Mouse (Mus musculus) left cerebral cortex, adult 11 months (tissue): ENCODE data around the gene Otud7a.

Source experiments
- DNase-seq: peaks from one replicate; pipeline ENCODE4 v3.0.0; 2022; ENCODE audit warnings: low spot score

Otud7a gene

DNA sequence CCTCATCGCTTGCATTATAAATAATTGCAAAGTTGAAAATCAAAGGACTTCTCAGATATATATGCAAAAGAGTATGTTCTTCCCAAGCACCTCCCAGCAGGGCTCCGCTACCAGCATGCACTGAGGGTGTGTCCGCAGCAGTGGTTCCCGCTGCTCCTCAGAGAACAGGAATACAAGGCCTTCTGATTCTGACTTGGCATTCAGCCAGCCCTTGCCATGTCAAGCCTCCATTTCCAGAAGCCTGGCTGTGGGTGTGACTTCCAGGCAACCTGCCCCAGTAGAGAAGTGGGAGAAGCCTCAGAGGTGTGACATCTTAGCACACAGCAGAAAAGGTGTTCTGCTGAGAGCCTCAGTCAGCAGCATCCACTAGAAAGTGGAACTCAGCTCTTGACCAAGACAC is 253.4 kb downstream of the Otud7a start:
- no peak for DNase-seq

DNA sequence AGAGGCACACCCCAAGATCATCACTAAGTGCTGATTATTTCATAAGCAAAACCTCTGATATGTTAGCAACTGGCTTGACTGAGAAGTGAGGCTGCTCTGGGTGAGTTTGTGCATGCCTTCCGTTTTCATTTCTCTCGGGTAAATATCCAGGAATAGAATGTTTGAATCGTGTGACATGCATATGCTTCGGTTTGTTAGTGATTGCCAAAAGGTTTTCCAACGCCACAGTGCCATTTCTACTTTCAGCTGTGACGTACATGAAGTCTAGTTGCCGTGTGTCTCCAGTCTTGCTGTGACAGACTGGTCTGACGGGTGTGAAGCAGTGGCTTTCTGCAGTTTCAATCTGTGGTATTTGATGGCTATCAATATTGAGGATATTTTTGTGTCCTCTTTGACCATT is 273.4 kb downstream of the Otud7a start:
- DNase-seq, result no peak

DNA sequence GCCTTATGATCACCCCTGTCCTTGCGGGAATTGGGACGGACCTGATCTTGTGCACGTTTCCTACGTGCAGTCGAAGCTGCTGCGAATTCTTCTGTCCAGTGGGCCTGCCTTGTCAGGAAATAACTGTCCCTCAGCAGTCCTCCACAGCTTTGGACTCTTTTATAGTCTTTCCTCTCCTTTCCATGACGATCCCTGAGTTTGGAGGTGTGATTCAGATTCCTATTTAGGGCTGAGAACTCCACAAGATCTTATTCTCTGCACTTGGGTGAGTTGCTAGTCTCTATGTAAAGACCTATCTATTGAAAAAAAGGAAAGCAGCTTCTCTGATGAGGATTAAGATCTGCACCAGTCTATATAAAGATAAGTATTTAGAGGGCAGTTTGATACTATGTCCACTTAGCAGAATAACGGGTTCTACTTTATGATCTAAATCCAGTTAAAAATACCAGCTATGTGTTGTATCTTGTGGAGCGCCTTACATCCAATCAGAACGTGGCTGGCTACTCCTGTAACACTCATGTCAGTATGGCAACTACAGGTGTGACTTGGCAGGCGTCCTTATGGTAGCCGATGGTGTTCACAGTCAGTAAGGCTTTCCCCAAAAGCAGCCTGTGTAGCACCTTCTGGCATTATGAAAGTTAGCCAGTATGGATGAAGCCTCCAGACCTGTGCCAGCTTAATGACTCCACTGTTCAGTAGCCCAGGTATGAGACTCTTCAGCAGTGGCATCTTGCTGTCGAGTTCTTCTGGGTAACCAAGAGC is 274.8 kb downstream of the Otud7a start:
- no peak for DNase-seq

DNA sequence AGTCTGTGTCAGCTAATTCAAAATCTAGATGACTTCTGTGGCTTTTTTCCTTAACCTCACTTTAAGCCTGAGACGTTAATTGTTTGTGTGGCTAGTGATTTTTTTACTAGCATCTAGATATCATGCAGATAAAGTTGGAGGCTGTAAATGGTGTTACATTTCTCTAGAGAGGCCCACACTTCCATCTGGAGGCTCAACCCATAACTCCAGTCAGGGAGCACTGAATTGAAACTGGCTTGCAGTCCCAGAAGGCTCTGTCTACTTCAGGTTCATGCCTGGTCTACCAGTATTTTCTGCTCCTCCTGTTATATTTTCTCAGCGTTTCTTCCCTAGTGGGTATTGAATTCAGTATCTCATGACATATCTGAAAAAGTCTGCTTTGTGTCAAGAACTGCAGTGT is 276.1 kb downstream of the Otud7a start:
- no peak for DNase-seq

DNA sequence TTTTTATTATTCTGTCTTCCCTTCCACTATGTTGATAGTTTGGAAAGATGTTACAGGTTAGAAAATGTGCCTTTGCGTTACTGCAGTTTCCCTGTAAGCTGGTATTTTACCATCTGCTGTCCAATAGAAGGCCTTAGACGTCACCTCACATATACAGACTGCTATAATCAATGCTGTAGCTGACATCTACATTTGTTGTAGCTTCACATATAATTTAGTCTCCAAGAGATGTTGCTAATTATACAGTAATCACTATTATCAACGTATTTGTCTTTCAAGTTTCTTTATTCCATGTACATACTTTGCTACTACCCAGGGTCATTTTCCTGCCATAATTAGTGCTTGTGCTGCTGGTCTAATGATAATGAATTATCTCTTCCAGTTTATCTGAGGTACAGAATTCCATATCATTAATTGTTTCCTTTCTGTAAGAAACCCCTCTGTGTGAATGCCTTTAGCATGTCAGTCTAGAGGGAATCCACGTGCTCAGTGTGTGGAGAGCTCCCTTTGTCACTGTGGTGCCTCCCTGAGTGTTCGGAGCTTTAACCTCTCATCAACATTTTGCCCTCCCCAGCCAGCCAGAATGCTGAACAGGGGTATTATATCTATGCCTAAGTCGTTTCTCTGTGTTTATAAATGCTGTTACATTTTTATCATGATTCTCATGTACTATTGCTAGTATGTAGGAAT is 280.6 kb downstream of the Otud7a start:
- no peak for DNase-seq

DNA sequence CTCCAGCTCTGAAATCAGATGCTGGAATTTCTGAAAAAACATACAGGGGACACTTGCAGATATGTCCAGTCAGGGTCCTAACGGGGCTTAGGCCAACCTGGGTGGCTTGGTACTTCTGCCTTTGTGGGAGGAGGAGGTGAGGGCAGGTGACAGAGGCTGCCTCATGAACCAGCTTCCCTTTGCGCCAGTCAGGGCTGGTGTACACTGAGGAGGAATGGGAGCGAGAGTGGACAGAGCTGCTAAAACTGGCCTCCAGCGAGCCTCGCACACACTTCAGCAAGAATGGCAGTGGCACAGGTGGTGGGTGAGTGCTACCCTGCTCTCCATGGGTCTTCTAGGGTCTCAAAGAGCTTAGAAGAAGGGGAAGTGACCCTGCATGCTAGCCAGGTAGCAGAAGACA is 285.1 kb downstream of the Otud7a start:
- no peak for DNase-seq

DNA sequence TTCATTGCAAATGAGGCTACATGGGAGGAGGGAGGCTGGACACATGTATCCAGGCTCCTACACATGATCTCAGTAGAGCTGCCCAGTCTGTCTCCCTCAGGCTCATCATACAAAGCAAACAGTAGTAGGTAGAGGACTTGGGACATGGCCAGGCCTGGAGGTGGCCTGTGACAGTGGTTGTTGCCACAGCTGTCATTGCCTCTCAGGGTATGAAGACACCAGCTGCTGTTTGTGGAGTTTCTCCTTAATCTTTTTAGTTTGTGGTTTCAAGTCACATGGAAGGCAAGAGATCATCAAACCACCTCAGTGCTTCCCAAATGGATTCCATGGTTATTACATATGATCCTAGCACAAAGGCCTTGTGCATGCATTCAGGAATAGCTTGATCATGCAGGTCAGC is 285.5 kb downstream of the Otud7a start:
- no peak for DNase-seq

DNA sequence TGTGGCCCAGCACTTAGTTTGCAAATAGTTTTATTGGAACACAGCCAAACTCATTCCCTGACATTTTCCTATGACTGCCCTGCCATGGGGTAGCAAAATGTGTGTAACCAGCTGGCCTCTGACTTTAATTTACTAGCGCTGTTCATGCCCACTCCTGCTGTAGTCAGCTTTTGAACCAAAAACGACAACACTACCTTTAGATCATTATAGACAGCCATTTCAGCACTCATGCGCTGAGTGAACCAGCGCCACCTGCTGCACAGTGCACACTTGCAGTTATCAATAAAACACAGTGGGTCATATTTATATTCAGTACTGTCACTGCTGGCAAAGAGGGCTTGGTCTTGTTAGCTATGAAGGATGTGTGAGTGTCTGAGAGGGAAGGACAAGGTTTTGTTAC is 293.2 kb downstream of the Otud7a start:
- DNase-seq, result no peak

DNA sequence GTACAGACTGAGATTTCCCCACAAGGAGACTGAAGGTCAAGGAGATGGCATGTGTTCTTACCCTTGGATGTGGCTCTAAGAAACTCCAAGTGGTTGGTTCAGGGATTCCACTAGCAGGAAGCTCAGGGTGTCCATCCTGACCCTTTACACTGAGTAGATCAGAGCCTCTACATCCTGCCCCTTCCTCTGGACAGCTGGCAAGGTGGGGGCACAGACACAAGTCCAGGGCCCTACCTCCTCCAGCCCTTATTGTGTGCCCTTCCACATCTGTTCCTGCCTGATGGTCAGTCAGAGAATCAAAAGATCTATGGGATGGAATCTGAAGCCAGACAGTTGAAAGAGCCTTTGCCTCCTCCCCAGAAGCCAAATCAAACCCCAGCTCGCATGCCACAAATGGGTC is 293.6 kb downstream of the Otud7a start:
- DNase-seq, result no peak

DNA sequence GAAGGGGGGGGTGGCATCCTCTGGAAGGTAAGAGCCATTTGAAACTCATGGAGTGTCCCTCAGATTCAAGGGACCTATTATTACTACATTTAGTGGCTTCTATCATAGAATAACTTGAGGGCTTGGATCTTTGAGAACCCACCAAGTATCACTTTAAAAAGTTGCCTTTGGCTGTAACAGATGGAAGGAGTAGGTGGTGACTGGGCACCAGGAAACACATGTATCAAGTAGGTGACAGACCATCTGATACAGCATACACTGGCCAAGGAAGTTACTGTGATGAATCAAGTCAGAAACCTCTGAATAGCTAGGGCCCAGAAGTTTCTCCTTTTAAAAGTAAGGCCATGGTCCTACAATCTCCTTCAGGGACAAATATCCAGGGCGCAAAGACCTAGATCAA is 298.6 kb downstream of the Otud7a start:
- no peak for DNase-seq

DNA sequence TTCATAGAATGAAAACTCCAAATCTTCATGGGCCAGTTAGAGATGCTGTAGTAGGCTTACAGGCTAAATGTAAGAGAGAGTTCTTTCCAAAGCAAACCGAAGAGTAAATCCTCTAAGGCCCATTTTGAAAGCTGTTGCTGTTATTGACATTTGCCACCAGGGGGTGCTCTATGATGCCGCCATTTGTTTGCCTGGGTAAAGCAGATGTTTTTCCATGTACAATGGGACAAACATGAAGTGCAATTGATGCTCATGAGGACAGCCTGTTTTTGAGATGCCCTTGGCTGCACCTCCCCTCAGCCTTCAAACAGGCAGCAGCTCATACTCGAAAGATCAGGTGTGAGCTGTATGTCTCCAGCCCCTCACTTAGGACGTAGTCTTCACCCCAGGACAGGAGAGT is 307.5 kb downstream of the Otud7a start:
- no peak for DNase-seq

DNA sequence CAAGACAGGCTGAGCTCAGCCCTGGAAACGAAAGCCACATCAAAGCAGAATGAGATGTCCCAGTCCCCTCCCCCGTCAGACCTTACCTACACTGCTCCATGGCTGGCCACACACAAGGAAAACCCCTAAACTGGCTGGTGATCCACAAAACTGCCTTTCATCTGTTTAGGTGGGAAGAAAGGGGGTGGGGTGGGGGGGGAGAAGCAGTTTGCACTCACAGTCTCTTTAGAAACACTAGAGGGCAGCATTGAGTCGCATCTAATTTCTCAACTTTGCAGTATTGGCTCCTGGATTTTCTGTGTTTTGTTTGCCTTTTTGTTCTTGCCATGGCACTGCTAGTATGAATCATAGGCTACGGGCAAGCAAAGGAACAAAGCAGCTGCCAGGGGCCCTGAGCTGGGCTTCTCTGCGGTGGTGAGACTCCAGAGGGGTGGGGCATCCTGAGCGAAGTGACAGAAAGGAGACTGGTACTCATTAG is 308.8 kb downstream of the Otud7a start:
- peak; percentile 66 for DNase-seq

DNA sequence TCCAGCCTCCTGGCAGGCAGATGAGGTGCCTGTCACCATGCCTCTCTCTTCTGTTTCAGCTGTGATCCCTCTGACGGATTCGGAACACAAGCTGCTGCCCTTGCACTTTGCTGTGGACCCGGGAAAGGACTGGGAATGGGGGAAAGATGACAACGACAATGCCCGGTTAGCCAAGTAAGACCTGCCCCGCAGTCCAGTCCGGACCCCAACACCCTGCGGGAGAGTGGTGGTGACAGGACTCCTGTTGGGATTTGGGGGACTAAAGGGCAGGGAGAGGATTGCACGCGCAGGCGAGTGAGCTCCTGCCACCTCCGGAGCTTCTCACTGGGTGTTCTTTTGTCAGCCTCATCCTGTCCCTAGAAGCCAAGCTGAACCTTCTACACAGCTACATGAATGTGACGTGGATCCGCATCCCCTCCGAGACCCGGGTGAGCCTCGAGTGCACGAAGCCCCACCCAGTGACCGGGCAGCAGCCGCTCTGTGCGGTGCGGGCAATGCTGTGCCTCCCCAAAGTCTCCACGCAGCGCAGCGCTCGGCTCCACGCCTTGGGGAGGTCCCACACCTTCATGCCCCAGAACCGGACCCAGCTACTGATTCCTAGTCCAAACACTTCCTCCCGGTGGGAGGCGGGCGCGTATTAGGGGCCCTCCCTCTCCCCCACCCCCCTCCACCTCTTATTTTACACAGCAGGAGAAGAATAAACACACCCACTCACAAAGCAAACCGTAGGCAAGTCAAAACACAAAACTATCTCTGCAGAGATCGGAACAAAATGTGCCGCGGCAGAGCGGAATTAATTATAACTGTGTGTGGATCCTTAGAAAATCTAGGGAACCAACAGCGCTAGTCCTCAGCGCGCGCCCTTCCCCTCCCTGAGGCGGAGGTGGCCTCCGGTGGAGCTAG is 310.3 kb downstream of the Otud7a start:
- peak; percentile 70 for DNase-seq

DNA sequence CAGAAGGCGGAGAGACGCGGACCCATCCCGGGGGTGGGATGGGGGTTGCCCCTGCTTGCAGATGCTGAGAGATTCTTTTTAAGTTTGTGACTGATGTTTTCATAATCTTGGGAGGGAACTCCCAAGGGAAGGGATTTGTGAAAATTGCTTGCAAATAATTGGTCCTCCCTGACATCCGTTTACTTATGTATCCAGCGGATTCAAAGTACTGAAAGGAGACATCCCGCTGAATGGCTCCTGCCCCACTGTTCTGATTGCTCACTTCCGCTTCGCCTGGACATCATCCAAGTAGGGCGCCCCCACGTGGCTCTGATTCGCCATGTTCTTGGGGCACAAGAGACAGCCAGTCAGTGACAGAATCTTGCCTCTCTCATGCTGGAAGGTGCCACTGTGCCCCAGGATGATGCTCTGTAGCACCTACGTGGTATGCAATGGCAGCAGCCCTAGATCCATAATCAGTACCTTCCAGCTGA is 311.0 kb downstream of the Otud7a start:
- peak; percentile 77 for DNase-seq

DNA sequence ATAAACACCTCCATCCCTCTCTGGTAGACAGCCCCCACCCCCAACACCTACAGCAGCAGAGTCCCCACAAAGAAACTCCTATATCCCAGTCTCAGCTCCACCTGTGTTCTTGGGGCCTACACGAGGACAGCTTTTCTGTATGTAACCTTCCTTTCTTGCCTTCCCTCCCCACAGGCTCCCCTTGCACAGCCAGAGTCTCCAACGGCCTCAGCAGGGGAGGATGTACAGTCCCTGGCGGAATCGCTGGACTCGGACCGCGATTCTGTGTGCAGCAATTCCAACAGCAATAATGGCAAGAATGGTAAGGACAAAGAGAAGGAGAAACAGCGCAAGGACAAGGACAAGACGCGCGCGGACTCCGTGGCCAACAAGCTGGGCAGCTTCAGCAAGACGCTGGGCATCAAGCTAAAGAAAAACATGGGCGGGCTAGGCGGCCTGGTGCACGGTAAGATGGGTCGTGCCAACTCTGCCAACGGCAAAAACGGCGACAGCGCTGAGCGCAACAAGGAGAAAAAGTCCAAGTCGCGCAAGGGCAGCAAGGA is 312.7 kb downstream of the Otud7a start:
- DNase-seq, result no peak

DNA sequence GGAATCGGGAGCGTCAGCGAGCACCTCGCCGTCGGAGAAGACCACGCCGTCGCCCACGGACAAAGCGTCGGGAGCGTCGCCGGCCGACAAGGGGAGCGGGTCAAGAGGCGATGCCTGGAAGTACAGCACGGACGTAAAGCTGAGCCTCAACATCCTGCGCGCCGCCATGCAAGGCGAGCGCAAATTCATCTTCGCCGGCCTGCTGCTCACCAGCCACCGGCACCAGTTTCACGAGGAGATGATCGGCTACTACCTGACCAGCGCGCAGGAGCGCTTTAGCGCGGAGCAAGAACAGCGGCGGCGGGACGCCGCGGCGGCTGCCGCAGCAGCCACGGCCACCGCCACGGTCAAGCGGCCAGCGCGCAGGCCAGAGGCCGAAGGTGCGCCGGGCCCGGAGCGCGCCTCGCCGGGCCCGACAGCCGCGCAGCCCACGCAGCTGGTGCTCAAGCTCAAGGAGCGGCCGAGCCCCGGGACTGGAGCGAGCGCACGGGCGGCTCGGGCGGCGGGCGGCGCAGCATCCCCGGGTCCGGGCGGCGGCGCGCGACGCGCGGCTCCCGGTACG is 313.2 kb downstream of the Otud7a start:
- no peak for DNase-seq

DNA sequence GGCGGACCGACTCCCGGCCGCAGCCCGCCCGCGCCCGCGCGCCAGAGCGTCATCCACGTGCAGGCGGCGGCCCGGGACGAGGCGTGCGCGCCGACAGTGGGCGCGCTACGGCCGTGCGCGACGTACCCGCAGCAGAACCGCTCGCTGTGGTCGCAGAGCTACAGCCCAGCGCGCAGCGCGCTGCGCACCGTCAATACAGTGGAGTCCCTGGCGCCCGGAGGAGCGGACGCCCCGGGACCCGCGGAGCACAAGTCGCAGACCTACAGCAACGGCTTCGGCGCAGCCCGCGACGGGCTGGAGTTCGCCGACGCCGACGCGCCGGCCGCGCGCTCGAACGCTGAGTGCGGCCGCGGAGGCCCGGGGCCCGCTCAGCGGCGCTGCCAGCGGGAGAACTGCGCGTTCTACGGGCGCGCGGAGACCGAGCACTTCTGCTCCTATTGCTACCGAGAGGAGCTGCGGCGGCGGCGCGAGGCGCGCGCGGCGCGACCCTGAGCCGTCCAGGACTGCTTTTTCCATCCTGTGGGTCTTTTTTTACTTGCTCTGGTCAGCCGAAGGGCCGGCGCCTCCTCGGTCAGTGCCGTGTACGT is 313.8 kb downstream of the Otud7a start:
- DNase-seq, result no peak

DNA sequence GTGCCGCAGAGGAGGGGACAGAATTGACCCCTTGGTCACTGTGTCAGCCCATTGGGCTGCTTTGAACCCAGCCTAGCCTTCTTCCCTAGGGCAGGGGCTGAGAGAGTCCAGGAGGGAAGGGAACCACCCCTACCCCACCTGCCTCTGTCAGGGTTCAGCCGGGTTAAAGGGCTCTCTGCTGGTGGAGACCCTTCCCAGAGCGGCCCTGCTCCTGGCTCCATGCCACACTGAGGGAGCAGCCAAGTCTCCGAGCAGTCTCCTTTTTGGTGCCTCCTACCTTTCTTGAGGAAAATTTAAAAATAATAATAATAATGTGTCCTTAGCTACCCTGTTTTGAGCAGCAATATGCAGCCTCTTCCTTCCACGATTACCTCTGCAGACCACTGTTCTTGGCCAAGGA is 315.1 kb downstream of the Otud7a start:
- DNase-seq, result no peak

DNA sequence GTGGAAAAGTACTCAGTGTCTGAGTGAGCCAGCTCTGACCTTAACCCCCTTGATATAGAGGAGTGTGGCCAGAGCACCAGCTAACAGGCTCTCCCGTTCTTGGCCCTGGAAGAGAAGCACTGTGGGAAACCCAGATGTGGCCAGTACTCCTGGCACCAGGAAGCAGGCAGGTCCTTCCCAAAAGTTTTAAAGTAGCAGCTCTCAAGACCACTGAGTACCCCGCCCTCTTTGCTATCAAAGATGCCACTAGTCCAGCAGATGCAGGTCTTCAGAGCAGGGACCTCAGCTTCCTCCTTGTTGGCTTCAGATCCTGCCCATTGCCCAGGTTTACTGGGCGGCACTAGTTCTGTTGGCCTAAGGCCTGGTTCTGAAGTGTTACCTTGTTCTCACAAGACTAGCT is 318.0 kb downstream of the Otud7a start:
- no peak for DNase-seq

DNA sequence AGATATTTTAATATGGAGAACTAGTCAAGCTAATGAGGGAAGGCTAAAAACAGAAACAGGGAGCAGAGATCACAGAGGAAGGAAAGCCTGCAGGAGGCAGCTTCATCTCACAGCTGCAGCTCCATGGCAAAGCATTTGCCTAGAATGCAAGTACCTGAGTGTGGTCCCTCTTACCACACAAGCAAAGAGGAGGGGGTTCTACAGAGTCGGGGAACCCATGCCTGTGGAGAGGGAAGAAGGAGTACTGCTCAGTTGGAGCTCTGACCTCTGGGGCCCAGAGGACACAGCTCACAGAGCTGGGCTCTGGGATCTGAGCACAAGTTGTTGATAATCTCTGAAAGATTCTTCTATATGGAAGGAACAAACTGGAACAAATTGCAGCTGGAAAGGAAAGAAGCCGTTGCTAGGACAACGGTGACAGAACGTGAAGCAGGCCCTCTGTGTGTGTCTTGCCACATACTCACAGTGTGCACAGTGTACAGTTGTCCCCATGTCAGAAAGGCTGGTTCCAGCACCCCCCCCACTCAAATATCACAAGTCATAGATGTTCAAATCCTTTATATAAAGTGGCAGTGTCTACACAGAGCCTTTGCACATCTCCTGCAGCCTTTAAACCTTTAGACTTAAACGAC is 324.0 kb downstream of the Otud7a start:
- no peak for DNase-seq

DNA sequence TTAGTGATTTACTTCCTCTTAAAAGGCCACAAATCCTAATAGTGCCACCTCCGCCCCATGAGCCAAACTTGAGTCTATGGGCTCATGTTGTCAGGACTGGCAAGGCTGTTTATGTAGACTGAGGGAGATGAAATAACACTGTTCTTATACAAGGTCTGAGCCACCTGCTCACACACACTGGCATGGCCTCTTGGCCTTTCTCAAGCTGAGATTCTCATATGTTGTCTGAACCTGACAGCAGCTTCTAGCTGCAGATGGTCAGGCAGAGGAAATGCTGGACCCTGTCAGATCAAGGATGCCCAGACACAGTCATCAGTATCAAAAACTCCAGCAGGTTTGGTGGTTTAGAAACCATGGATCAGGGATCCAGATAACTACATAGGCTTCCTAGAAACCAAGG is 328.7 kb downstream of the Otud7a start:
- no peak for DNase-seq
